Mouse (Mus musculus): Measurements from ENCODE around the gene Vps4b. TPM values are rescaled to one million over a fixed set of nuclear protein-coding genes. Genes with fewer than 3 reads are reported as not detected.

Gene Vps4b
- polyA plus RNA-seq, 1 experiment: 18.0 TPM

DNA sequence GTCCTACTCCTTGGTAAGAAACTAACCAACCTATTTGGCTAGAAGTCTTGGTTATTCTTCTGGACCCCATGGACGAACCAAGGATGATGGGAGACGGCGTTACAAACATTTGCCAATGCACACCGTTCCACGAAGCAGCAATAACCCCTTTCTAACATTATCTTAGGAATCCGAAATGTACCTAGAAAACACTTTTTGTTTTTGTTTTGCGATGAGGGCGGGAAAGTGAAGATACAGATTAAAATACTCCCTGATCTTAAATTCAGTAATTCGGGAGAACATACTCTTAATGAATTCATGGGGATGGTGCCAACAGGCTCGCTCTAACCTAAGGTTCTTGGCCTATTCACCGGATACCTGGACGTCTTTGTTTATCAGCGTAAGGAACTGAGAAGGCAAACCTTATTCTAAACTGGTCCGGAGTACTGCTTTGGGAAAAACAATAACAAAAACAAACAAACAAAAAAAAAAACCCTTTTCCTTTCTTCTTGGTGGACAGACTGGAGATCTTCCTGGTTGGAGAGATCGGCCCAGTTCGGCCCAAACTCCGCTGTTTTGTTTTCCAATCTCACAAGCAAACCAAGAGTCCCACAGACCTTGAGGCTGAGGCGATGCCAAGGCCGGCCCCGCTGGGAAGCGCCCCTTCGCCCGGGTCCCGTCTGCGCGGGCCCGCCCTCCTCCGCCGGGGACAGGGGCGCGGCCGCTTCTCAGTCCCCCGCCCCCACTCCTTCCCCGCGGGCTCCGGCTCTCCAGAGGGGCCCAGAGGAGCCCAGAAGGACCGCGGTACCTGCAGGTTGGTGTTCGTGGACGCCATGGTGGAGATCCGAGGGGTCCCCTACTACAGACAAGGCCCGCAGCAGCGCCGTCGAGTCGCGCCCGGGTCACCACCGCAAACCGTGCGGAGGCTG, 640 bp downstream of the Vps4b start:
- no peak for DNase-seq
- Histone ChIP-seq H3K4me1 (ENCODE audit: control insufficient read depth, insufficient read depth, low read length) (peaks cover 5% of the 10 kb centered on the region), H3K4me3 (replicated peaks; ENCODE audit: extremely low read depth, low read depth, low read length) (peak overlapping the region; percentile 76)
- TF ChIP-seq POLR2A (IDR thresholded peaks at IDR 0.05; ENCODE audit: borderline replicate concordance, extremely low read depth, low read depth, low read length): no peak
- no peak for TF ChIP-seq CTCF (IDR thresholded peaks at IDR 0.05; ENCODE audit: insufficient read depth, low read length)
- 1% methylated on average over 51 of the region's 51 CpGs for WGBS

DNA sequence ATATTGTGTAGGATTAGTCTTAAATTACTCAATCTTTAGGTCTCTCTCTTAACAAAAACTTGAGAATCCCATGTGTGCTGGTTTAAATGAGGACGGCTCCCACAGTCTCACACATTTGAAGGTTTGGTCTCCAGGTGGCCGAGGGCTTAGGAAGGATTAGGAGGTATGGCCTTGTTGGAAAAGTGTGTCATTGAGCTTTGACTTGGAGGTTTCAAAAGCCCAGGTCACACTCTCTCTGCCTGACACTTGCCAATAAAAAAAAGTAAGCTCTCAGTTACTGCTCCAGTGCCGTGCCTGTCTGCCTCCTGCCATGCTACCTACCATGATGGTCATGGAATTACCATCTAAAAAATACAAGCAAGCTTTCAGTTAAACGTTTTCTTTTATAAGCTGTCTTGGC, 21.6 kb downstream of the Vps4b start:
- no peak for TF ChIP-seq CTCF (IDR thresholded peaks at IDR 0.05; ENCODE audit: insufficient read depth, low read length)
- TF ChIP-seq POLR2A (IDR thresholded peaks at IDR 0.05; ENCODE audit: borderline replicate concordance, extremely low read depth, low read depth, low read length): no peak
- no peak for DNase-seq
- no peaks in the 10 kb centered on the region for H3K4me1 ChIP-seq (ENCODE audit: control insufficient read depth, insufficient read depth, low read length)
- H3K4me3 ChIP-seq (replicated peaks; ENCODE audit: extremely low read depth, low read depth, low read length): no peak overlapping the region
- 84% methylated on average over 4 of the region's 4 CpGs for whole genome bisulfite sequencing

DNA sequence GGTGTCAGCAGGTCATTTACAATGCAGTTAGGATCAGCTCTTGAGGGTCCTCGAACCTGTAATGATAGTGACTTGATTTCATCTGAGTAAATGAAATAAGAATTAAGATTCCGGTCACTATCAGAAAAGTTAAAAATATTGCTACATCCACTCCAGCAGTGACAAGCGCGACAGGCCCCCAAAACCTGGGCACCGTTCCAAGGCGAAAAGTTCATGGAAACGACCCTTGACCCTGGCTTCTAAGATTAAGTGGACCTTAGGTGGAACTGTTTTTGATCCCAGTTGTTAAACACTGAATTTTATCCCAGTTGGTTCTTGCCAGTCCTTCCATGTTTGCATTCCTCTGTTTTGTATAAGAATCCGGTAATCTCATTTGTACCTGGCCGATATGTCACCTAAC, 22.4 kb downstream of the Vps4b start:
- WGBS: 69% methylated on average over 9 of the region's 9 CpGs
- Histone ChIP-seq H3K4me3 (replicated peaks; ENCODE audit: extremely low read depth, low read depth, low read length) (no peak overlapping the region), H3K4me1 (ENCODE audit: control insufficient read depth, insufficient read depth, low read length) (no peaks in the 10 kb centered on the region)
- no peak for DNase-seq
- no peak for TF ChIP-seq POLR2A (IDR thresholded peaks at IDR 0.05; ENCODE audit: borderline replicate concordance, extremely low read depth, low read depth, low read length)
- TF ChIP-seq CTCF (IDR thresholded peaks at IDR 0.05; ENCODE audit: insufficient read depth, low read length): no peak

DNA sequence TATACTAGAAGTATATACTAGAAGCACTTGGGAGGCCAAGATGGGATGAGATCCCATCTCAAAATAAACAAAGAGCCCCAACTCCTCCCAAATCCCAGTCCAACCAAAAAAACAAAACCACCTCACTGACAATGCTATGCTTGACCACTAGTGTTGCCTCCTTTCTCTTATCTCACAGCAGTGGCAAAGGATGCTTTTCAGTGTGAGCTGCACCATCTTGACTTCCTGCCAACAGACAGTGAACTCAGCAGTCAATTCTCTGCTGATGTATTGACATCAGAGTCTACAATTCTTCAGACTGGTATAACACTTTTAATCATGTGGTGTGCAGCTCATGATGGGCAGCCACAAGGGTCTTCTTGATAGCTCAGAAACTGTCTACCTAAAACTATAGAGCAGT, 27.8 kb downstream of the Vps4b start:
- no peak for DNase-seq
- no peaks in the 10 kb centered on the region for H3K4me1 ChIP-seq (ENCODE audit: control insufficient read depth, insufficient read depth, low read length)
- TF ChIP-seq POLR2A (IDR thresholded peaks at IDR 0.05; ENCODE audit: borderline replicate concordance, extremely low read depth, low read depth, low read length): no peak
- TF ChIP-seq CTCF (IDR thresholded peaks at IDR 0.05; ENCODE audit: insufficient read depth, low read length): no peak

DNA sequence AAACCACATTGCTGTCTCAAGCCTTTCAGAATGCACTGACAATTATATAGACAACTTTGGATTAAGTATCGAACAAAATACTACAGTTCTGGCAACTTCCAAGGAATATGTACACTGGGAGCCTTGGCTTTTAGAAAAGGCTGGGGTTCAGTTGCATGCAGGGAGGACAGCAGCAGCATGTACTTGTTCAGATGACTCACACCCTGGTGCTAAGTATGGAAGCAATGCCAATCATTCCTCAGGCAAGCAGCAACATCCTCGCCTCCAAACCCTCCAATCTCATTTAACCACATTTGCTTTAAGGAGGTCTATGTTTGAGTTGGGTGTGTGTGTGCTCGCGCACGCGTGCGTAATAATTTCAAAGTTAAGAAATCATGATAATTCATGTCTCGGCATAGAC, 30.8 kb downstream of the Vps4b start:
- DNase-seq: no peak
- Histone ChIP-seq H3K4me1 (ENCODE audit: control insufficient read depth, insufficient read depth, low read length) (no peaks in the 10 kb centered on the region), H3K4me3 (replicated peaks; ENCODE audit: extremely low read depth, low read depth, low read length) (no peak overlapping the region)
- TF ChIP-seq CTCF (IDR thresholded peaks at IDR 0.05; ENCODE audit: insufficient read depth, low read length): no peak
- no peak for TF ChIP-seq POLR2A (IDR thresholded peaks at IDR 0.05; ENCODE audit: borderline replicate concordance, extremely low read depth, low read depth, low read length)
- 86% methylated on average over 8 of the region's 8 CpGs for WGBS

More for the DNA sequence above, 27.8 kb downstream of the Vps4b start:
- no peak overlapping the region for H3K4me3 ChIP-seq (replicated peaks; ENCODE audit: extremely low read depth, low read depth, low read length)

DNA sequence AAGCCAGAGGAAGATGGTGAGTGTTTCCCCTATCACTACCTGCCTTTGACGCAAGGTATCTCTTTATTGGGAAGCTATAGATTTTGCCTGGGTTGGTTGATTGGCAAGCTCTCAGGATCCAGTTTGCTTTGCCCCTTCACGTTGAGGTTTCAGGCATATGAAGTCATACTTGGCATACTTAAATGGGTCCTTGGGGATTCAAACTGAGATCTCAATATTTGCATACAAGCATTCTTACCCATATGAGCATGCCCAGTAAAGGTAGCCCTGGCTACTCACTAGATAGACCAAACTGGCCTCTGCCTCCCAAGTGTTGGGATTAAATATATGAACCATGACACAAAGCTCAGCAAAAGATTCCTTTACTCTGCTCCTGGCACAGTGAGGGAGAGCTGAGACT, 31.7 kb downstream of the Vps4b start:
- DNase-seq: no peak
- Histone ChIP-seq H3K4me1 (ENCODE audit: control insufficient read depth, insufficient read depth, low read length) (peaks cover 2% of the 10 kb centered on the region; the same call in 1 of the 2 replicates), H3K4me3 (replicated peaks; ENCODE audit: extremely low read depth, low read depth, low read length) (no peak overlapping the region)
- no peak for TF ChIP-seq POLR2A (IDR thresholded peaks at IDR 0.05; ENCODE audit: borderline replicate concordance, extremely low read depth, low read depth, low read length)
- no peak for TF ChIP-seq CTCF (IDR thresholded peaks at IDR 0.05; ENCODE audit: insufficient read depth, low read length)
- WGBS: 61% methylated on average over 2 of the region's 2 CpGs

DNA sequence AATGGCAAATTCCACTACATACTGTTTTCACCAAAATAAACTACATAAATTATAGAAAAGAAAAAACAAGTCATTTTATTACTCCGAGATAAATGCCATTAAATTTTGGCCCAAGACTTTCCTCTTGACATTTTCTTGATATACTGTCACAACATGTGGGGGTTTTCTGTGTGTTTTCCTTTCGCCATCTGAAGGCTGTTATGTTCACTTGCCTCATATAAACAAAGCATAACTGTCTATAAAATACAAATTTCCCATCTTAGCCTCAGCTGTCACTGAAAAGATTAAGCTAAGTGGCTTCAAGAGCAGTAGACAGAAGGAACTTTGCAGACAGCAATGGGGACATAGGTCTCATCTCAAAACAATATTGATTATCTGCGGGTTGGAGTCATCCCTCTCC, 32.2 kb downstream of the Vps4b start:
- H3K4me3 ChIP-seq (replicated peaks; ENCODE audit: extremely low read depth, low read depth, low read length): no peak overlapping the region
- H3K4me1 ChIP-seq (ENCODE audit: control insufficient read depth, insufficient read depth, low read length): peaks cover 2% of the 10 kb centered on the region; the same call in 1 of the 2 replicates
- no peak for TF ChIP-seq CTCF (IDR thresholded peaks at IDR 0.05; ENCODE audit: insufficient read depth, low read length)
- WGBS: 77% methylated on average over 3 of the region's 3 CpGs
- DNase-seq: no peak

DNA sequence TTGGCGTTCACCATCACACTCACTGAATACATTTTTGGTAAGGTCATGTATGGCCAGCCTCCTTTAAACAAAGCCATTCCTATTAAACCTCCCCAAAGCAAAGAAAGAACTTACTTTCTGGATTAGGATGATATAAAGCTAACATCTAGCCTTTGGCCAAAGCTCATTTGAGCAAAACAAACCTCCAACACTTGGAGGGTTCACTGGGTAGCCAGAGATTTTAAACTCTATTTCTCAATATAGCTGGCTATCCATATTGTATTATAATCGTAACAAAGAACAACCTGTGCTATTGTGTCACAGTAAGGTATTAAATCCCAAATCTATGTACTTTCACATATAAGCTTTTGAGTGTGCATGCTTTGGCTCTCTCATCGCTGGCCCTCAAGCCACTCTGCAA, 35.8 kb downstream of the Vps4b start:
- TF ChIP-seq CTCF (IDR thresholded peaks at IDR 0.05; ENCODE audit: insufficient read depth, low read length): no peak
- WGBS: 76% methylated on average over 3 of the region's 3 CpGs
- H3K4me3 ChIP-seq (replicated peaks; ENCODE audit: extremely low read depth, low read depth, low read length): no peak overlapping the region
- DNase-seq: no peak
- peaks cover 6% of the 10 kb centered on the region for H3K4me1 ChIP-seq (ENCODE audit: control insufficient read depth, insufficient read depth, low read length)

DNA sequence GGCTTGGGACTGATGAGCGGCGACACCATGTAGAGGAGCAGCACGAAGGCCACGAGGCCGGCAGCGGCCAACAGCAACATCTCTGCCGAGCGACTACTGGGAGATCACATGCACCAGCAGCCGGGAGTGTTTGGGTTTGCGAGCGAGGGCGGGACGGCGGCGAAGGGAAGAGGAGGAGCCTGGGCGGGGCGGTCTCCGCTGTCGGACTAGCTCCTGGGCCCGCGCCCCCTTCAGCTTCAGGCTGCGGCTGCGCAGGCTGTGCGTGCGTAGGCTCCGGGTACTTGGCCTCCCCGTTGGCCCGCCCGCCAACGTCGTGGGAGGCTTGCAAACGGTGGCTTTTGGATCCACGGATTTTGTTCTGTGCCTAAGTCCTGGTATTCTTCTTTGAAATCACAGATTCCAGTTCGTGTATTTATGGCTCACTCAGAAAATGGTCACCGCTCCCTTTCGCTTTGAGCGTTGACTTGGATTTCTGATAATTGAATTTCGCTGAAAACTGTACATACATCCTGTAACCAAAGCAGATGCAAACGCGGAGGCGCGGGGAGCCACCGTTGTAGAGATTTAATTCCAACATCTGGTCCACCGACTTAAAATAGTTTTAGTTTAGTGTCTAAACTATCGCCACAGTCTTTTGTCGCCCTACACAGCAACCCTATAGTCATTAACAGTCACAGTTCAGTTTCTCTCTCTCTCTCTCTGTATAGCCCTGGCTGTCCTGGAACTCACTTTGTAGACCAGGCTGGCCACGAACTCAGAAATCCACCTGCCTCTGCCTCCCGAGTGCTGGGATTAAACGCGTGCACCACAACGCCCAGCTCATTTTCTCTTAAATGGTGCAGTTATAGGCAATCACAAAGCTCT, 36.7 kb downstream of the Vps4b start, which contains the start of gene Kdsr:
Gene Kdsr (minus strand): TSS at position 156 of the 864 bp plus-strand sequence.
- under 1% methylated on average over 51 of the region's 51 CpGs for WGBS
- TF ChIP-seq POLR2A (IDR thresholded peaks at IDR 0.05; ENCODE audit: borderline replicate concordance, extremely low read depth, low read depth, low read length) (peak; percentile 97), CTCF (IDR thresholded peaks at IDR 0.05; ENCODE audit: insufficient read depth, low read length) (no peak)
- H3K4me1 ChIP-seq (ENCODE audit: control insufficient read depth, insufficient read depth, low read length): peaks cover 6% of the 10 kb centered on the region
- DNase-seq: peak; percentile 93
- peak within 1 kb of the TSS; percentile 86 for H3K4me3 ChIP-seq (replicated peaks; ENCODE audit: extremely low read depth, low read depth, low read length)

All from lung, adult 2 months (tissue).